Mouse (Mus musculus): Measurements from ENCODE around the gene Tpt1.
"Not testable (repeated sequence)": the region's sequence is repeated elsewhere in the genome, so short reads cannot be mapped to it uniquely, and the experiment has no call there.

Gene Tpt1

DNA sequence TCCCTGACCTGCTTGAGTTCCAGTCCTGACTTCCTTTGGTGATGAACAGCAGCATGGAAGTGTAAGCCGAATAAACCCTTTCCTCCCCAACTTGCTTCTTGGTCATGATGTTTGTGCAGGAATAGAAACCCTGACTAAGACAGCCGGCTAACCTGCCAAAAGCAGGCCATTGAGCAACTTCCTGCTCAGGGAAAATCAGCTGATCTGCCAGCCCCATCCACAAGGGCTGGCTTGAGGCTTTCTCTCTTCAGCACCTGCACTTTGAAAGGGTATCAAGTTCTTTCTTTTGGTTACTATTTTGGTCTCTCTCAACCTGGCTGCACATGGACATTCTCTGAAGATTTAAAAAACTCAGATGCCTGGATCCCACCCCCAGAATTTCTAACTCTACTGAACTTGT is 3.1 kb upstream of the Tpt1 start:
- not testable (repeated sequence) for DNase-seq (ENCODE audit: inconsistent age in 2 of 2, low spot score in 1 of 2)

- no peak for DNase-seq (ENCODE audit: inconsistent age in 2 of 2, low spot score in 1 of 2)
Measured at GRCm38 (mm10) chr14:75844111-75844695, 690 bp upstream of the Tpt1 start.

- DNase-seq (ENCODE audit: inconsistent age in 2 of 2, low spot score in 1 of 2): peak; percentile 92 to 97
Measured at GRCm38 (mm10) chr14:75845698-75846115, 814 bp downstream of the Tpt1 start.

DNA sequence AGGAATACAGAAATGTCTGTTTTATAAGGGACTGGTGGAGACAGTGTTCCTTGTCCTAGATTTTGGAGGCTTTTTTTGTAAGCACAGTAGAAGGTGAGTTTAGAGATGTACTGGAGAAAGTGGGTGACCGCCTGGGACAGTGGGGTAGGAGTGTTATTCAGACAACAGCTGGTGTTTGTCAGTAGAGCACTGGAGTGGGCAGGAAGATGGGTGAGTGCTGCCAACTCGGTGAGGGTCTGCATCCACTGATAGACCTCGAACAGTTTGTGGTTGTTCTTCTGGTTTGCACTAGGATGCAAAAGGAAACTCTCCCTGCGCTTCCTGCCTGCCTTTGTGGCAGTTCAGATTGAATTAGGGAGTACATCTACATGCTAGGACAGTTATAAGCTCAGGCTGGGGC is 2.8 kb downstream of the Tpt1 start:
- DNase-seq (ENCODE audit: inconsistent age in 2 of 2, low spot score in 1 of 2): no peak

DNA sequence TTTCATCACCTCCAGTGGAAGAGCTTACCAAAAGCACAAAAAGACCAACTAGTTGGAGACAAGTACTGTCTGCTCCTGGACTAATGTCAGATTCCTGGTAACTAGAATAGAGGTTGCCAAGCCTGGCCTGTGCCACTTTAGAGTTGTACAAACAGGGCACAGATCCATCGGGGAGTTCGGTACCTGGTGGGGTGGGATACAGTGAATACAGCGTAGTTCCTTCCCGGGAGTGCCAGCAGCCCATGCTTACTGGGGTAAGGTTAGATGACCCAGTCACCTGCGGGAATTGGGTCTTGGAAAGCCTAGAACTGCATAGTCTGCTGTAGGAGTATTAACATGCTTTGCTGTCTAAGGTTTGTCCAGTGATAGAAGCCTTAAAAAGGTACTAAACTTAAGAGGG is 3.6 kb downstream of the Tpt1 start:
- DNase-seq (ENCODE audit: inconsistent age in 2 of 2, low spot score in 1 of 2): peak in 1 of 2 experiments; percentile 54

DNA sequence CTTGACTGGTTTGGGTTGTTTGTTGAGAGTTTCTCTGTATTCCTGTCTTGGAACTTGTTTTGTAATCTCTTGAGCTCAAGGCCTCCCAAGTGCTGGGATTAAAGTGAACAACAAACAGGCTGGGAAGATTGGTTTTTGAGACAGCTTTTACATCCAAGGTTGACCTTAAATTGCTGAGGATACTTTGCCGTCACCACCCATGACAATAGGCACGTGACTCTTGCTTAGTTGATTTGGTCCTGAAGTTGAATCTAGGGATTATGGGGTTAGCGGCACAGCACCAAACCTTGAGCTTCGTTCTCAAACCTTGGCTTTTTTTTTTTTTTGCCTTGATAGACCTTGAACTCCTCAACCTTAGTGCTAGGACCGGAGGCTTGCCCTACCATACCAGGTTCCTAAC is 4.3 kb downstream of the Tpt1 start:
- peak in 1 of 2 experiments; percentile 56 for DNase-seq (ENCODE audit: inconsistent age in 2 of 2, low spot score in 1 of 2)

DNA sequence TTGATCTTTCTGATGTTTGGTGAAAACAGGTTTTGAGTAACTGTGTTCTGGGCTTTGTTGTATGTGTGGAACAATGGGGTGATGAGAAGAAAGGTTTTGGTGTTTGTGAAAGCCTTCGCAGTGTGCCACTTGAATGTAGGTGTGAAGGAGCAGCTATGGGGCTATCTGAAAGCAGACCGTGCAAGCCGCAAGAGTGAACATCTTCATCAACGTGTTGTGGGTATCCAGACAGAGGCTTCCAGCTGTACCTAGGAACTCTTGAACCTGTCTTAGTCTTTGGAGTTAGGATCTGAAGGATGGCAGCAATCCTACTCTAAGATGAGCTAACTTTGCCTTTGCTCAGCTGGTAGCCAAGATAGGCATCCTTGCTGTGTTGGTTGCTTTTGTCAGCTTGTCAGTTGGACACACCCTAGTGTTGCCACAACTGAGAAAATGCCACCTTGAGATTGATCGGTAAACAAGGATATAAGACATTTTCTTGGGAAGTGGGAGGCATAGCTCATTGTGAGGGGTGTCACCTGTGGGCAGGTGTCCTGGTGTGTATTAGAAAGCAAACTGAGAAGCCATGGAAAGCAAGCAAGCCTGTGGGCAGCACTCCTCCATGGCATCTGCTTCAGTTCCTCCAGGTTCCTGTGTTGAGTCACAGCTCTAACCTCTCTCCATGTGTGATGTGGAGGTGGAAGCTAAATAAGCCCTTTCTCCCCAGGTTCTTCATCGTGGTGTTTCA is 5.1 kb downstream of the Tpt1 start:
- DNase-seq (ENCODE audit: inconsistent age in 2 of 2, low spot score in 1 of 2): no peak

GRCm38 (mm10) chr14:75850819-75851218 is 5.9 kb downstream of the Tpt1 start:
- DNase-seq (ENCODE audit: inconsistent age in 2 of 2, low spot score in 1 of 2): no peak

DNA sequence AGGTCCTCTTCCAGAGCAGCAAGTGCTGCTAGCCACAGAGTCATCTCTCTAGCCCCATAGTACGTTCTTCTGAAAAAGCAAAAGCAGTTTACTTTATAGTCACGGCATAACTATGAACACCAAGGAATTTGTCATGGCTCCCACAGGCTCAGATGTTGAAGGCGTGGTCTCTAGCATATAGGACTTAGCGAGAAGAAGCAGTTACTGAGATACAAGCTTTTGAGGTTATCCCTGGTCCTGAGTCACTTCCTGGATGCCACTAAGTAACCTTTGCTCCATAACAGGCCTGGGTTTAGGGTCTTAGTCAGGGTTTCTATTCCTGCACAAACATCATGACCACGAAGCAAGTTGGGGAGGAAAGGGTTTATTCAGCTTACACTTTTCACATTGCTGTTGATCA is 7.1 kb downstream of the Tpt1 start:
- DNase-seq (ENCODE audit: inconsistent age in 2 of 2, low spot score in 1 of 2): no peak

DNA sequence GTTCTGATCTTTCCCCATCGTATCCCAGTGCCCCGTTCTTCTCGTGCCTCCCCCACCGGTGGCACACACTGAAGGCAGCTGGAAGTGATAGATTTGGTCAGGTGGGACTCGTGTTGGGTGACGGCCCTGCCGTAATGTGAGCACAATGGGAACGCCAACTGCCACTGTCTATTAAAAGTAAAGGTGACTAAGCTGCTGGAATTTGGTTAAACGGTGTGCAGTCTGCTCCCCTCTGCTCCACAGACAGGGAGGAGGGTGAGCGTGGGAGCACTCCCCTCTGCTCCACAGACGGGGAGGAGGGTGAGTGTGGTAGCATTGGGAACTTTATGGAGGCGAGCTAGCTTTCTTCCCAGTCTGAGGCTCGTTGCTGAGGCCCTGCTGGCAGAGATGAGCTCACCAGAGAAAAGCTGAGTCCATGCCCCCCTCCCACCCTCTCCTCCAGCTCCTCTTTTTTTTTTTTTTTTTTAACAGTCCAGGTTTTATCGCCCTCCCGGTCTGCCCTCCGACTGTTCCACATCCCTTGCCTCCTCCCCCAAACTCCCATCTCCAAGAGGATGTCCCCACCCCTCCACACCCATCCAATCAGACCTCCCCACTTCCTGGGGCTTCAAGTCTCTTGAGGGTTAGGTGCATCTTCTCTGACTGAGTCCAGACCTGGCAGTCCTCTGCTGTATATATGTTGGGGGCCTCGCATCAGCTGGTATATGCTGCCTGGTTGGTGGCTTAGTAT is 10.5 kb downstream of the Tpt1 start:
- no peak for DNase-seq (ENCODE audit: inconsistent age in 2 of 2, low spot score in 1 of 2)

- no peak for DNase-seq (ENCODE audit: inconsistent age in 2 of 2, low spot score in 1 of 2)
Measured at GRCm38 (mm10) chr14:75858181-75858580, 13.3 kb downstream of the Tpt1 start.

- no peak for DNase-seq (ENCODE audit: inconsistent age in 2 of 2, low spot score in 1 of 2)
Measured at GRCm38 (mm10) chr14:75859619-75860018, 14.7 kb downstream of the Tpt1 start.

DNA sequence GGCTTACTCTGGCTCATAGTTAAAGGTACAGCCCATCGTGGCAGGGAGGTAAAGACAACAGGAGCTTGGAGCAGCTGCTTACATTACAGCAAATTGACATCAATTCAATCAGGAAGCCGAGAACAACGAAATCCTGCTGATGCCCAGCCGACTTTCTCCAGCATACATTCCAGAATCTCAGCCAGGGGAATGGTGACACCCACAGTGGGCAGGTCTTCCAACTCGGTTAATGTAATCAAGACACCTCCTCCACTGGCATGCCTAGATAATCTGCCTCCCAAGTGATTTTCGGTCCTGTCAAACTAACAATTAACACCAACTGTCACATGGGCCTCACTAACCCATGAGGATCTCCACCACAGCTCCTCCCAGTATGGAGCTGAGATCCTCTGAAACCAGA is 17.8 kb downstream of the Tpt1 start:
- DNase-seq (ENCODE audit: inconsistent age in 2 of 2, low spot score in 1 of 2): no peak

DNA sequence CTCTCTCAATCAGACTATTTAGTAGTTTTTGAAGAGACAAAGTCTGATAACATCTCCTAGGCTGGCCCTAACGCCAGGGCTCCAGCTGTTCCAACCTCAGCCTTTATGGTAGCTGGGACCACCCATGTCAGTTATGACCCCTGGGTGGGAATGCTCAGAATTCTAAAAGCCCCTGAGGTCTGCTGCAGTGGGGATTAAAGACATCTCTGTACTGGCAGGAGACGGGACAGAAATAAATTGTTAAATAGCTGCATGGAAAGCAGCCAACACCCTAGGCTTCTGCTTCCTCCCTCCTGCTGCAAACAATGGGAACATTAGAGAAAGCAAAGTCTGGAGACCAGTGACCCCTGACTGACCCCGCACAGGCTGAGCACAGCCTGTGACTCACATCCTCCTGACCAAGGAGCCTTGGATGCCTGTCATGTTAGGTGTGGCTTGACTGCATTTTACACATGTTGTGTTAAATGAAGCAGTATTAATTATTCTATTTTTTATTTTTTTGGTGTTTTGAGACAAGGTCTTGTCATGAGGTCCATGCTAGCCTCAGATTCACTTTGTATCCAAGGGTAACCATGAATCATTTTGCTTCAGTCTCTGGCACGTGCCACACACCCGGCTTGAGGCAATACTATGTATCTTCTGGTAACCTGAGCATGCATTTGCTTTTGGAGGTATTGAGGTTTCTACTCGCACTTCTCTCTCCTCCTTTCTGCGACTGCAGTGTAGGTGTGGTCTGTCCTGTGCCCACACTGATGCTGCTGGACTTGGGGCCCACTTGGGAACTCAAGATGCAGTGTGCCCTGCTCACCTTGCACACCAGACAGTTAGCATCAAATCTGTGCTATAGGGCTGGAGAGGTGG is 18.9 kb downstream of the Tpt1 start:
- DNase-seq (ENCODE audit: inconsistent age in 2 of 2, low spot score in 1 of 2): peak; percentile 79 to 88

- no peak for DNase-seq (ENCODE audit: inconsistent age in 2 of 2, low spot score in 1 of 2)
Measured at GRCm38 (mm10) chr14:75866706-75867333, 21.9 kb downstream of the Tpt1 start.

DNA sequence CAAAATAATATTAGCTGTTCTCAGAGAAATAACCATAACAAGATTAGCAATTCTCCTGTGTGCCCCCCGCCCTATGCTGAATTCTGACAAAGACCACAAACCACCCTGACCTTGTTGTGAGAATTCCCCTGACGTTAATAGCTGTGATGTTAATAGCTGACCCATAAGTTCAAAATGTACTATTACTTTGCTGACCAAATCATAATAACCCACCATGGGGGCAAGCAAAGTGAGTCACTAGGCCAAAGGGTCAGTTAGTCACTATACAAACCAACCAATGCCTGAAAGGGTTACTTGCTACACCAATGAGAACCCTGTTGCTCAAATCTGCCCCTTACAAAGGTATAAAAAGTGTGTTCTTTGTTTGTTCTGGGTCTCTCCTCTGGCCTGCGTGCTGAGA is 23.1 kb downstream of the Tpt1 start:
- DNase-seq (ENCODE audit: inconsistent age in 2 of 2, low spot score in 1 of 2): not testable (repeated sequence)

- no peak for DNase-seq (ENCODE audit: inconsistent age in 2 of 2, low spot score in 1 of 2)
Measured at GRCm38 (mm10) chr14:75869769-75870363, 25.0 kb downstream of the Tpt1 start.

DNA sequence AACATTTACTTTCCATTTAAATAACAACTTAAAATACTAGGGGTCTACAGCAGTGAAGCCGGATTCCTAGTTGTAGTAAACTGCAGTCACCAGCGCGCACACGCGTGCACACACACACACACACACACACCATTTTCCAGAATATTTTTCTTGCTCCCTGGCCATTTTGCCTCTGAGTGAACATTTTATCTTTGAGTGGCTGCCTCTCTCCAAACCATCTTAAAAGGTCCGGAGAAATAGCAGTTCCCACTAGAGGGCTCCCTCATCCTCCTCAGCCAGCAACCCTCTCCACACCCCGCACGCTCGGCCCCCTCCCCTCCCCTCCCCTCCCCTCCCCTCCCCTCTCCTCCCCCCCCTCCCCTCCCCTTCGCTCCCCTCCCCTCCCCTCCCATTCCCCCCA is 25.7 kb downstream of the Tpt1 start:
- DNase-seq (ENCODE audit: inconsistent age in 2 of 2, low spot score in 1 of 2): peak in 1 of 2 experiments; percentile 71

DNA sequence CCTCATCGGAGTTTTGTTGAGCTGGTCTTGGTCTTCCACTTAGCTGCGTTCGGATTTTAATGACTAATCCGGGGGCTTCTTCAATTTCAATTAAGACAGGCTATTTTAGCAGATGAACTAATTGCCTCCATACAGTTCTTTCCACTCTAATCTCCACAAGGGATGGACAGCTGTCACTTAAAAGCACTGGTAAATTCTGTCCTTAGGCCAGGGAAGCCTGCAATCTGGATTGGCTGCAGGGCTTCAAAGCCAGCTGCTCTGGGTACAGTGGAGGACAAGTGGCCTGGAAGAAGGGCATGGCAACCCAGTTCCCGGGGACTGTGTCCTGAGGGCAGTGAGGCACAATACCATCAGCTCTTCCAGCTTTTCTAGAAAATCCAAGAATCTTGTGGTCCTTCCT is 26.2 kb downstream of the Tpt1 start:
- peak in 1 of 2 experiments; percentile 43 for DNase-seq (ENCODE audit: inconsistent age in 2 of 2, low spot score in 1 of 2)

- DNase-seq (ENCODE audit: inconsistent age in 2 of 2, low spot score in 1 of 2): no peak
Measured at GRCm38 (mm10) chr14:75871750-75872149, 26.9 kb downstream of the Tpt1 start.

All from adrenal gland, adult (tissue).